Mouse (Mus musculus) spleen, adult 2 months (tissue): Measurements from ENCODE around the gene Pde7b. TPM values are rescaled to one million over a fixed set of nuclear protein-coding genes. Genes with fewer than 3 reads are reported as not detected.
"Not testable (repeated sequence)": the region's sequence is repeated elsewhere in the genome, so short reads cannot be mapped to it uniquely, and the experiment has no call there.

Experiments used
- DNase-seq, 2 experiments: peaks; one replicate each; pipeline versions ENCODE4 v3.0.0 to v3.0.0-alpha.2; 2012 to 2021; ENCODE audit warnings: low spot score in 2 of 2, low read depth in 1 of 2
- H3K27ac ChIP-seq: fragments of 200-500 bp; 2 replicates; pipeline ENCODE4 v1.5.1; 2012; ENCODE audit warnings: low read length, inconsistent platforms; ENCODE audit not compliant: insufficient read depth
- H3K27me3 ChIP-seq: fragments of 200-500 bp; 2 replicates; pipeline ENCODE4 v1.6.1; 2012; ENCODE audit warnings: mild to moderate bottlenecking, moderate library complexity, low read length, inconsistent platforms; ENCODE audit not compliant: control insufficient read depth, insufficient read depth
- H3K36me3 ChIP-seq: fragments of 200-500 bp; 2 replicates; pipeline ENCODE4 v1.6.1; 2012; ENCODE audit warnings: mild to moderate bottlenecking, low read length, inconsistent platforms; ENCODE audit not compliant: control insufficient read depth, insufficient read depth
- H3K4me1 ChIP-seq: fragments of 200-500 bp; 2 replicates; pipeline ENCODE4 v1.6.1; 2011; ENCODE audit warnings: inconsistent platforms; ENCODE audit not compliant: control insufficient read depth, insufficient read depth, insufficient read length
- H3K4me3 ChIP-seq: fragments of 200-500 bp; 2 replicates; pipeline ENCODE4 v1.5.1; 2011; ENCODE audit warnings: mild to moderate bottlenecking, inconsistent platforms; ENCODE audit not compliant: insufficient read depth, insufficient read length; ENCODE audit errors: extremely low read depth
- CTCF ChIP-seq: fragments of 200-500 bp; IDR thresholded peaks from 2 replicates; pipeline ENCODE4 v1.5.1; 2011; ENCODE audit warnings: mild to moderate bottlenecking, inconsistent platforms; ENCODE audit not compliant: insufficient read depth, insufficient read length, insufficient replicate concordance; ENCODE audit errors: extremely low read depth
- POLR2A ChIP-seq: fragments of 200-500 bp; IDR thresholded peaks from 2 replicates; pipeline ENCODE4 v1.6.1; 2011; ENCODE audit warnings: low read depth, low read length, inconsistent platforms
- WGBS: fragments of 180-500 bp; shearing (Covaris S2); methylation state at CpG from one replicate; pipeline ENCODE4 v1.1.7; 2018; 5-methylcytosine and 5-hydroxymethylcytosine counted together
- polyA plus RNA-seq: library from polyadenylated mRNA; depleted of rRNA; stranded (reverse); fragments of >200 nt; gene quantifications from 2 replicates; pipeline ENCODE4 v1.2.3, GENCODE M21; 2012

Gene Pde7b
- polyA plus RNA-seq, 1 experiment, result 0.69 TPM

- peaks cover 2% of the 10 kb centered on the region; the same call in 1 of the 2 replicates for H3K4me1 ChIP-seq
- 9% methylated on average over 5 of the region's 5 CpGs for WGBS
- DNase-seq, result no peak
- TF ChIP-seq POLR2A (no peak), CTCF (no peak)
- no peak overlapping the region for H3K4me3 ChIP-seq
- H3K27ac ChIP-seq, result no peak overlapping the region
- H3K36me3 ChIP-seq, result no peaks in the 10 kb centered on the region
- H3K27me3 ChIP-seq, result no peaks in the 10 kb centered on the region
Observed at GRCm38 (mm10) chr10:20531921-20532320, 193.0 kb downstream of the Pde7b start.

DNA sequence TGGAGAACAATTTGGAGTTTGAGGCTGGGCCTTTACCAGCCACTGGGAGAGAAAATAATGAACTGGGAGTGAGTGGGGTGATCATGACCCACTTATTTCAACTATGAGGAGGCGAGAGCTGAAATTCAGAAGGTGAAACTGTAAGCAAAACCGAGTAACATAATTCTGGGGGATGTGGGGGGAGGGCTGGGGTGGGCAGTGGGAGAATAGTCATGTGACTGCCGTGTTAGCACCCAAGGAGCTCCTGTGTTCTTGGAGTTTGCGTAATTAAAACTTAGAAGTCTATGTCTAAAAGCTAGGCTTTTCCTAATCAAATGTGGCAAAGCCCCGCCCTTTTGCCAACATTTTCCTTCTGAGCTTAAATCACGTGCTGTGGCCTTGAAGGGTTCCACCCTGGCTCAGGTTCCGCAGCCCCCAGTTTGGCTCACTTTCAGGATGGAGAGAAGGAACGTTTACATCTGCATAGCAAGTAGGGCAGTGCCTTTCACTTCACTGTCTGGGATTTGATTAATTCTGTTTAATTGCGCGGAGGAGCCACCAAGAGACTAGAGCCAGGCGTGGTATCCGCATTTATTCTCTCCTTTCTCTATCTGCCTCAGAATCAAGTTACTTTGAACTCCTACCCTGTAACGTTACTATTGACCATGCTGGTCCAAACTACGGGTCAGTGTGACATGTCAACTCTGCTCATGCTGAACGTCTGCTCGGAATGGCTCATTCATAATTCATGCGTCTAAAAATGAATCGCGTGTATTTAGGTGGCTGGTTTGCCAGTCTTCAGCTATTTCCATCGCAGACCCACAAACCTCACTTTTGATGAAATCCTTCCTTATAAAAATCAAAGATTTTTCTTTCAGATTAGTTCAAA is 196.1 kb downstream of the Pde7b start:
- no peak for TF ChIP-seq CTCF
- no peak for TF ChIP-seq POLR2A
- H3K27me3 ChIP-seq, result no peaks in the 10 kb centered on the region
- H3K36me3 ChIP-seq, result no peaks in the 10 kb centered on the region
- no peak for DNase-seq
- no peak overlapping the region for H3K4me3 ChIP-seq
- 88% methylated on average over 20 of the region's 20 CpGs for WGBS
- peaks cover 2% of the 10 kb centered on the region; the same call in 1 of the 2 replicates for H3K4me1 ChIP-seq
- no peak overlapping the region for H3K27ac ChIP-seq

GRCm38 (mm10) chr10:20527737-20528136 is 197.1 kb downstream of the Pde7b start:
- Histone ChIP-seq H3K27ac (no peak overlapping the region), H3K36me3 (no peaks in the 10 kb centered on the region), H3K27me3 (no peaks in the 10 kb centered on the region), H3K4me1 (peaks cover 2% of the 10 kb centered on the region; the same call in 1 of the 2 replicates), H3K4me3 (no peak overlapping the region)
- TF ChIP-seq POLR2A (no peak), CTCF (no peak)
- 91% methylated on average over 4 of the region's 4 CpGs for WGBS
- no peak for DNase-seq

- Histone ChIP-seq H3K4me1 (peaks cover 4% of the 10 kb centered on the region; the same call in 1 of the 2 replicates), H3K36me3 (no peaks in the 10 kb centered on the region), H3K27ac (no peak overlapping the region), H3K4me3 (no peak overlapping the region), H3K27me3 (no peaks in the 10 kb centered on the region)
- WGBS, result 86% methylated on average over 9 of the region's 9 CpGs
- peak in 1 of 2 experiments; percentile 10 for DNase-seq
- TF ChIP-seq POLR2A, result no peak
- TF ChIP-seq CTCF, result no peak
Observed at GRCm38 (mm10) chr10:20518529-20518889, 206.4 kb downstream of the Pde7b start.

GRCm38 (mm10) chr10:20517756-20518528 is 206.9 kb downstream of the Pde7b start:
- not testable (repeated sequence) for H3K4me1 ChIP-seq, H3K27me3 ChIP-seq, H3K36me3 ChIP-seq
- Histone ChIP-seq H3K27ac (peak overlapping the region; percentile 84), H3K4me3 (peak overlapping the region; percentile 64)
- 56% methylated on average over 9 of the region's 9 CpGs for WGBS
- peak; percentile 14 to 45 for DNase-seq

DNA sequence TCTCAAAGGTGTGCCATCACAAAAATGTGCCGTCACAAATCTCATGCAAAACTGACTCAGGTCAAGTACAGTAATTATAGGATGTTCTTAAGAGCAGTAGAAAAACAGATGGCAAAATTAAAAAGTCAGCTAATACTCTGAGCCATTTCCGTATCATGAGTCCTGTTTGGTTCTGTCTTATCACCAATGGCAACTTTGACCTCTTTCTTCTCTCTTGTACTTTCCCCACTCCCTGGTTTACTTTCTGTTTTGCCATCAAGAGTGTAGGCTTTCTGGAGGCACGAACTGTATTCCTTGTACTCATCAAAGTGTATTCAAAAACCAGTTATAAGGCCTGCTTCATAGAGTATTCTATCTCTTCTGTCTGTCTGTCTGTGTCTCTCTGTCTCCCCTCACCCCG is 211.0 kb downstream of the Pde7b start:
- peaks cover 4% of the 10 kb centered on the region; the same call in 1 of the 2 replicates for H3K4me1 ChIP-seq
- no peak for DNase-seq
- TF ChIP-seq CTCF (no peak), POLR2A (no peak)
- no peak overlapping the region for H3K4me3 ChIP-seq
- no peaks in the 10 kb centered on the region for H3K27me3 ChIP-seq
- no peak overlapping the region for H3K27ac ChIP-seq
- WGBS, result 83% methylated on average over 4 of the region's 4 CpGs
- no peaks in the 10 kb centered on the region for H3K36me3 ChIP-seq

DNA sequence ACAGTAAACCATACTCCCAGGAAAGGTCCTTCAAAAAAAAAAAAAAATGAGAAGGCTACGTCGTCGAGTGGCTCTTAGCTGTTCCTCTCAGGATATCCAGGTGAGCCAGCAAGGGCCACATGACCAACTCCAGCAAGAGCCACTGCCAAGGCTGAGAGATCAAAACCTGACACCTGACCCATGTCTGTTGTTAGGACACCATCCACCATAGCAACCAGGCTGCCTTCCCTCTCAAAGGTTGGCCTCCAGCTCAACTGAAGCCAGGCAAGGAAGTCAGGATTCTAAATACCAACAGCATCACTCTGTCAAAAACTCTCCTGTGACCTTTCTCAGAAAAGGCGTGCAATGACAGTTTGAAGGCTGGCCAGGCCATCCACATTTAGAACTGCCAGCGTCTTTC is 211.4 kb downstream of the Pde7b start:
- Histone ChIP-seq H3K27ac (no peak overlapping the region), H3K36me3 (no peaks in the 10 kb centered on the region), H3K27me3 (no peaks in the 10 kb centered on the region), H3K4me3 (no peak overlapping the region), H3K4me1 (peaks cover 4% of the 10 kb centered on the region; the same call in 1 of the 2 replicates)
- DNase-seq, result no peak
- 92% methylated on average over 5 of the region's 5 CpGs for WGBS
- TF ChIP-seq CTCF (no peak), POLR2A (no peak)
